Mouse (Mus musculus) gastrocnemius, postnatal 4 days (tissue): ENCODE results near the gene Ttyh2. TPM values are rescaled to one million over a fixed set of nuclear protein-coding genes. Genes with fewer than 3 reads are reported as not detected.

Experiments used
- DNase-seq, 2 experiments: peaks; one replicate each; pipeline ENCODE4 v3.0.0; 2021 to 2022; ENCODE audit warnings: low spot score in 2 of 2, mixed read lengths in 2 of 2
- long read RNA-seq, 2 experiments: library from polyadenylated mRNA; stranded (forward); transcript quantifications; one replicate each; pipeline ENCODE4 v2.0.0; 2021
- total RNA-seq, 2 experiments: library from RNA; stranded (reverse); gene quantifications; 2 replicates each; pipeline ENCODE4 v1.2.3; 2021

Ttyh2 gene
- total RNA-seq, result 100 to 1,000 TPM; 101 to 108 TPM
- long read RNA-seq, experiment 1, transcript Ttyh2-201 (14 exons, 3,486 nt), result major isoform, 29 of 161 reads
- long read RNA-seq, experiment 1, partial matches to known transcripts, result 125 of 161 reads
- long read RNA-seq, experiment 1, other reads (novel, unspliced or antisense), result 7 of 161 reads
- long read RNA-seq, experiment 2, transcript Ttyh2-201 (14 exons, 3,486 nt), result major isoform, 25 of 144 reads
- long read RNA-seq, experiment 2, partial matches to known transcripts, result 113 of 144 reads
- long read RNA-seq, experiment 2, other reads (novel, unspliced or antisense), result 6 of 144 reads

DNA sequence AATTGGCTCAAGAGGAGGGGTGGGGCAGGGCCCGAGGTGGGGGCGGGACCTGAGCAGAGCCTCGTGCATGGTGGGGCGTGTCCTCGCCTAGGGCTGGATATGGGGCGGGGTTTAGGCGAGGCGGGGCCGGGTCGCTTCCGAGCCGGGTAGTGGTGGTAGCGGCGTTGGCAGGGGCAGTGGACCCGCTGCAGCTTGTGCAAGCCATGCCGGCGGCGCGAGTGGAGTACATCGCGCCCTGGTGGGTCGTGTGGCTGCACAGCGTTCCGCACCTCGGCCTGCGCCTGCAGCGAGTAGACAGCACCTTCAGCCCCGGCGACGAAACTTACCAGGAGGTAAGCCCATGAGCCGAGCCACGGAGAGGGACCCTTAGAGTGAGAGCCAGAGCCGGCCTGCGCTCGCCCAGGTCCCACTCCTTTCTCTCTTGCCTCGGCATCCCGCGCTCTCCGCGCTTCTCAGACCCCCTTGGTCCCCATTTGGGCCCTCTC lies at the start of gene Ttyh2:
Ttyh2 (plus strand) TSS at position 91 of the 485 bp plus-strand sequence.
- DNase-seq, result peak; percentile 80 to 85

DNA sequence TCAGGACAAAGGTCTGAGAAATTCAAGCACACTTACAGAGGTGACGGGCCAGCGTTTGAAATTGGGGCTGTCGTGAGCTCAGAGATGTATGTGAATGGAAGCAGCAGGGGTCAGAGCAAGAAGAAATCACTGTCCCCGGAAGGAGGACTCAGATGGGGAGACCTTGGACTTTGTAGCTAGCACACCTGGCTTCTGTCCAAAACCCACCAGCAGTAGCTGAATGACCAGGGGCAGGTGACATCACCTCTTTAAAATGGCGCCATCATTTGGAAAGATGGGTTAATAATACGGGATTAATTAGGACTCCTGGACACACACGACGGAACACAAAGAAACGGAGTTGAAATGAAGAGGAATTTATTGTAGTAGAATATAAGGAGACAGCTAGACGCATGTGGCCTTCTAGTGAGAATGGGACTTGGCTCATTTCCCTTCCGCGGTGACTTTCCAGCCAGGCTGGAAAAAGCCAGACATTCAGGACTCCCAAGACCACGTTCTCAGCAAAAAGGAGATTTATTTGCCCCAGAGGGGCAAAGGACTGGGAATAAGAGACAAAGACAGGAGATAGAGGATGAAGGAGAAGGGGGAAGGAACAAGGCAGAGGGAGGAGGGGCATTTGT lies 49.0 kb upstream of the Ttyh2 start:
- no peak for DNase-seq

DNA sequence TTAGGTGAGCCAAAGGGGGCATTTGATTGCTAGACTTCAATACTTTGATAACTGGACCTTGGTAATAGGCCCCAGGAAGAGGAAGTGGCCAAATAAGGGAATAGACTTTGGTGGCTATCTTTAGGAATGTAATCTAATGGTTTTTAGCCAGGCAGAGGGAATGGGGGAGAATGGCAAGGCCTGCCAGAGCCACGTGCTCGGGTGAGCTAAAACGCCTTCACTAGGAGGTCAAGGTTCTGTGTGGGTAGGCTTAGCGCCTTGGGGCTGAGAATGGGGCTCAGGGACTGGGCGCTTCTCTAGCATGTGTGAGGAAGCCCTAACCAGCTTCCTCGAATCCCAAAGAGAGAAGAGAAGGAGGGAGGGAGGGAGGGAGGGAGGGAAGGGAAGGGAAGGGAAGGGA lies 48.2 kb upstream of the Ttyh2 start:
- no peak for DNase-seq

DNA sequence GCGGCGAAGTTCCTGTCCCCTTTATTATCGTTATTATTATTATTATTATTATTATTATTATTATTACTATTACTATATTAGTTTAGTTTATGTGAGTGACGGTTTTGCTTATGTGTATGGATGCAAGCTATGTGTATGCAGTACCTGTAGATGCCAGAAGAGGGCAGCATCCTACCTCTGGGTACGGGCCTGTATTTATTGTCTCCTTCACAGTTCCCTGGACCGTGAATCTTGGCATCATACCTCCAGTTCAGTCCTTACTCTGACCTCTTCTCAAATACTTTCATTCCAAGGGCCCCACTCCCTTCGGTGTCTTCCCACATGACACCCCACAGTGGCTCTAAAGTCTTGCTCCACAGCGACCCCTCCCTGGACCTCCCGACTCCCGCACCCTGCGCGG lies 47.2 kb upstream of the Ttyh2 start:
- no peak for DNase-seq

DNA sequence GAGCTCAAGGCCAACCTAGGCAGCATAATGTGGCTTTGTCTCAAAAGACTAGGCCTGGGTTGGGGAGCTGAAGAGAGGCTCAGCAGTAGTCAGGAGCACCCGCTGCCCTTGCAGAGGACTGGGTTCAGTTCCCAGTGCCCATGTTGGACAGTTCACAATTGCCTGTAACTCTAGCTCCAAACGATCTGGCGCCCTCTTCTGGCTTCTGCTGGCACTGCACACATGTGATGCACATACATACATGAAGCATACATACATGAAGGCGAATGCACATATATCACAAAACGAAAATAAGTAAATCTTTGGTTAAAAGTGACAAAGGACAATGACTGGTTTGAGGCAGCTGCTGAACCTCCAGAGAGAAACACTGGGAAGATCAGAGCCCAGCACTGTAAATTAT lies 45.2 kb upstream of the Ttyh2 start:
- DNase-seq, result no peak

DNA sequence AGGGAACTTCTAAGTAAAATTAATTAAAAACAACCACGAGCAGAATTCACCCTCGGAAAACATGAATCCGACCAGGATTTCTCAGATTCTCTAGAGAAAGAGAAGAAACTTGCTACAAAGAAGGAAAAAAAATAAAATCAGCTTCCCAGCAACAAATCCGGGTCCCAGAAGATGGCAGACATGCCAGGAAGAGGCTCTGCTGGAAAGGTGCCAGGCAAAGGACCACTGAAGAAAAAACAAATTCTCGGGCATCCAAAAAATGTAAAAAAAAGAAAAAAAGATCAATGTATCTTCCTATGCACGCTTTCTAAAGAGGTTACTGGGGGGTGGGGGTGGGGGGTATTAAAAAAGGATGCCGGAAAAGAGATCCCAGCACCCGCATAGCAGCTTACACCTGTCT lies 43.0 kb upstream of the Ttyh2 start:
- DNase-seq, result no peak

DNA sequence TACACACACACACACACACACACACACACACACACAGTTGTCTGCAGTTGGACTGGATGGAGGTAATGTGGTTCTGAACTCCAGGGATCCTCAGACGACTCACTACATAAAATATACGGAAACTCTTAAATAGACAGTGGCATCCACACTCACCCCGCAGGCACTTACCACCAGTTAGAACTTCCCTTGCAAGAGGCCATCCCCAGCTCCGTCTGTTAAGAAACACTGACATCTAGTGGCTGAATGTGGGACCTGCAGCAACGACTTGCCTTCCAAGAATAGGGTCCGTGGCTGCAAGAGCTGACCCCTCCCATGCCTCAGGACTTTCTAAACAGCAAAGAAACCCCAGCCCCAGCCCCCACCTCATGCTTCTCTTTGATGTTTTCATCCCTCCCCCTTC lies 38.9 kb upstream of the Ttyh2 start:
- DNase-seq, result peak; percentile 63 to 78

DNA sequence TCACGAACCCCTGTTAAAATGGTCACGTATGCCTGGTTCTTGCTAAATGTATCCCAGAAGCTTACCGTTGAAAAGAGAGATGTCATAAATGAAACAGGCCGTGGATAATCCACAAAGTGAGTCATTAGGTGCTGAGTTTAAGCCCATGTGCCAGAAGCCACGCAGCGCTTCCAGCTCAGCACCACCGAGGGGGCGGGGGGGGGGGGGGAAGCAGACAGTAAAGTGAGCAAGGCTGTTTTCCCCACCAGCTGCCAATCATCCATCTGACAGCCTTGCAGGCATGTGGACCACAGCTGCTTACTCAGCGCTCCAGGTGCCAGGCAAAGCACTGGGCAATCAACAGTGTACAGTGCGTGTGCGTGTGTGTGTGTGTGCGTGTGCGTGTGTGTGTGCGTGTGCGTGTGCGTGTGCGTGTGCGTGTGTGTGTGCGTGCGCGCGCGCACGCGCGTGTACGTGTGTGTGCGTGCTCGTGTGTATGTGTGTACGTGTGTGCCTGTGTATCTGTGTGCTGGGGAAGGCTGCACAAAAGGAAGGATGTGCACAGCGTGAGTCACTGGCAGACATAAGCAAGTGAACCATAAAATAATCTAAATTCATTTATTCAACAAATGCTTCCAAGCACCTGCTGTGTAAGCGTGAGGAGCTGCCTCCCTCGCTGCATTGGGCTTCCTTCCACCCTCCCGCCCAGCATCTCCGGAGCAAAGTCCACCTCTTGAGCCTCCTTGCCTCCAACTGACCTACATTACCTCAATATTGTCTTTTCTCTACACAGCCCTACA lies 38.3 kb upstream of the Ttyh2 start:
- DNase-seq, result no peak

DNA sequence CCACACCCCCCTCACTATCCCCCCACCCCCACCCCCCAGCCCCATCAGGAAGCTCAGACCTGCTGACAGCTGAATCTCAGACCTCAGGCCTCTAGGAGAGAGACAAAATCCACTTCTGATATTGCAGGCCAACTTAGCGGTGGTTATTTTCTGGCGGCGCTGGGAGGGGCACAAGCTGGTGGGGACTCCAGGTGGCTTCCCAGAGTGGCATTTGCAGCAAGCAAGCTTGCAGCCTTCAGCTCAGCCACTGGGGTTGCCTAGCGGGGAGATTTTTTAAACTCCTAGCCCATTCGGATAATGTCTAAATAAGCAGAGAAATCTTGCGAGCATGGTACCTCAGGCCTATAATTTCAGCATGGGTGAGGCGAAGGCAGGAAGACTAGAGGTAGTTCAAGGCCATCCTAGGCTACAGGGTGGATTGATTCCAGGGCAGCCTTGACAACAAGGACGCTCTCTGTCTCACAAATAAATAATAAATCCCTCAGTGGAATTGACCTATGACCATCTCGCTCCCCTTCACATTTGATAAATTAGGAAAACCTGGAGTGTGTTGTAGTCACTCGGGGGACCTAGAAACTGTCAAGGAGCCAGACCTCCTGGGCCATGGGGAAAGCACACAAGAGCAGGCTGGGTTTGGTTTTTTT lies 36.5 kb upstream of the Ttyh2 start:
- no peak for DNase-seq

DNA sequence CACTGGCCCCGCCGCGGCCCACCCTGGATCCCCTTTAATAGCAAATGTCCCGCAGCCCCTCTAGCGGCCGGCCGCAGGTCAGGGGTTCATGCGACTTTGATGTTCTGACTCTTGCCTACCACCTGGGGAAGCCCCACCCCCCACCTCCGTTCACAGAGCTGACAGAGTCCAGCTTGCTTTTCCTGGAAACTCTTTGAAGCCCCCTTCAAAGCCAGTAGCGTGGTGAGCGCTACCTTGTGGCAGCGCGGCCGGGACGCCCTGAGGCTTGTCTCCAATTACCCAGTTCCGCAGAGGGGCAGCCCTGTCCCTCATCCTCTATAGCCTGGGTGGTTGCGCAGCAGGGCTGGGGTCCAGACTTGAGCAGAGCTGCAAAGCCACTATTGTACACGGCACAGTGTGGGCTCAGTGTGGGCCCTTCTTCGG lies 35.5 kb upstream of the Ttyh2 start:
- no peak for DNase-seq

DNA sequence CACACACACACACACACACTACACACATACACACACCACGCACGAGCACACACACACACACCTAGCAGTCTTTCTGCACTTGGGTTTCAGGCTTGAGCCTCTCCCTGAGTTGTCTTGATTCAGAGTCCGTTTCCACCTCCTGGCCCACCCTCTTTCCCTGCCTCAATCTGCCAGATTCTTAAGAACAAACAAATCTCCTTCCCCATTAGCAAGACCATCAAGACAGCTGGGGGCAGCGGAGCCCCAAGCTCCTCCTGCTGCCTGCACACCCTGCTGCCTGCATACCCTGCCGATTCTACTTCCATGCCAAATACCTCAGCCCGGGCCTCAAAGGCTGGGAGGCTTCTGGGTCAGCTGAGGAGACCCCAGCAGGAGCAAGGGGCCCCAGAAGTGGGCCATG lies 34.6 kb upstream of the Ttyh2 start:
- no peak for DNase-seq

DNA sequence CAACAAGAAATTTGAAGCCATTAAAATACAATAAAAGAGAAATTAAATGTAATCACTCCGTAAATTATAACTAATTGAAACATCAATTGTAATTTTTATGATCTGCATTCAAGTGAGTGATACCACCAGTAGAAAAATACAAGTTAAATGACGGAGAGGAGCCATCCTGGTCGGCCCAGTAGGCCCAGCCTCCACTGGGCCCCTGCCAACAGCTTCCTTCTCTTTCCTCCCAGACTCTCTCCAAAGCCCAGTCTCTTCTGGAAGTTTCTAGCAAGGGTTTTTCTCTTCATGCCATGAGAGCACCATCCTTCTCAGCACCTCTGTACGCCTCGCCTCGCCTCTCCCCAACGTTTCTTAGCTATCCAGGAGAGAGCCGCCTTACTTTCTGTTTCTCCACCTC lies 34.1 kb upstream of the Ttyh2 start:
- DNase-seq, result no peak

DNA sequence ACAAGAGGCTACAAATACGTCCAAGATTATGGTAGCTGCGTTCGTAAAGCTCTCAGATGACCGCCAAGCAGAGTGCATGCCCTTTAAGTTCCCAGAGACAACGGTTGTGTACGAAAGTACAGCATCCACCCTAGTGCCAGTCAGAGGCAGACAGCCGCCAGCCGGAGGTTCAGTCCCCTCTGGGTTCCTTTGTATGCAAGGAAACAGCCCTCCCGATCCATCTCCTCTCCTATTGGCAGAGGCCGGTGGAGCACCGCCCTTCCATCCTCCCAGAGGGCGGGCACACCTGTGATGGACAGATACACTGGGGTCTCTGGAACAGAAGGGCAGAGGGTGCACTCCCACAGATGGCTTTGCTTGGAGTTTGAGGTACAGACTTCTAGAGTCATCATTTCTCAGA lies 33.0 kb upstream of the Ttyh2 start:
- no peak for DNase-seq

DNA sequence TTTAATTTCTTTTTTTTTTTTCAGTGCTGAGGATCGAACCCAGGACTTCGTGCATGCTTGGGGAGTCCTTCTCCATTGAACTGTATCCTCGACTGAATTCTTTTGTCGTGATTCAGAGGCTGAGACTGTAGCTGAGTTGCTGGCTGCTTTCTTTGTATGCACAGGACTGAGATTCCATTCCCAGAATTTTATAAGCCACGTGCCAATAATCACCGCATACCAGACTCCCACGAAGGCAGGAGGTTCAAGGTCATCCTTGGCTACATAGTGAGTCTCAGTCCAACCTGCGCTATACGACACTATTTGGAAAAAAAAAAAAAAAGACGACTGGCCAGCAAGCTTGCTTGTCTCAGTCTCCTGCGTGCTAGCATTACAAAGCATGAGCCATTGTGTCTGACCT lies 32.3 kb upstream of the Ttyh2 start:
- DNase-seq, result no peak

DNA sequence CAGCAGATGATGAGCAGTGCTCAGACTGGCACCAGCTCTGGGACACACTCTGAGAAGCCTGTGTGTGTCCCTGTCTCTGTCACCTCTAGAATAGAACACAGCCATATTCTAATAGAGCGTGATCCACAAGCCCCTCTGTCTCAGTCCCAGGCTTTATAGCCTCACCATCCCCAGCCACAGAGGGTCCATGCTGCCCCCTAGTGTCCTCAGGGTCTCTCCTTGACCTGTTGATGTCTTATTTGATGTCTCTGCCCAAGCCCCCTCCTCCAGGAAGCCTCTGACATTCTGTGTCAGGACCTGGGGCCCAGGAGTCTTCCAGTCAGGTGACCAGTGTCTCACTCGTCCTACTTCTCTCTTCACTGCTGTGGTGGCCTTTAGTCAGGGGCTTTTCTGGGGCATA lies 31.1 kb upstream of the Ttyh2 start:
- DNase-seq, result no peak

DNA sequence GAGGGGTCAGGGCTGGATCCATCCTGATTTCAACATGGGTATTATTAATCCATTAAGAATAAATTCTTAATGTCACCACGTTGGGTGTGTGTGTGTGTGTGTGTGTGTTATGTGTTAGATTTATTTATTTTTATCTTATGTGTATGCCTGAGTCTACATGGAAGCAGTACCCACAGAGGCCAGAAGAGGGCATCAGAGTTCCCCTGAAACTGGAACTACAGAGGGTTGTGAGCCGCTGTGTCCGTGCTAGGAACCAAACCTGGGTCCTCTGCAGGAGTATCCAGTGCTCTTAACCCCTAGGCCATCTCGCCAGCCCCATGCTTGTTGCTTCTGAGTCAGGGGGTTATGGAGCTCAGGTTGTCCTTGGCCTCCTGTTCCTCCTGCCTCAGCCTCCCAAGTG lies 25.7 kb upstream of the Ttyh2 start:
- no peak for DNase-seq

DNA sequence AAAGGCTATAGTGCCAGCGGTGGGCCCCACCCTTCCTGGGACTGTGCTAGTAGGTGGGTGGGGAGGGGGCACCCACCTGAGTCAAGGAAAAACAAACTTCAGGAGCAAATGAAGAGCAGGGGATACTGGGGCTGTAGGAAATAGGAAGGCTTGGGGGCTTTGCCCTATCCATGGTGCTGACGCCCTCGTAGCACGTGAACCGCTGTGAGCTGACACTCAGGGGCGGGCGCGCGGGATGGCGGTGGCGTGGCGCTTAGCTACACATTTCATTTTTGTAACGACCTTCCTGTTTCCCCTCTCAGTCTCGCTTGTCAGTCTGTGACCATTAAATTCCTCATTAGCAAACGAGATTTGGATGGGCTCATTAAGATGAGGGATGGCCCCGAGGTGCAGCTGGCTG lies 22.7 kb upstream of the Ttyh2 start:
- DNase-seq, result peak in 1 of 2 experiments; percentile 33

DNA sequence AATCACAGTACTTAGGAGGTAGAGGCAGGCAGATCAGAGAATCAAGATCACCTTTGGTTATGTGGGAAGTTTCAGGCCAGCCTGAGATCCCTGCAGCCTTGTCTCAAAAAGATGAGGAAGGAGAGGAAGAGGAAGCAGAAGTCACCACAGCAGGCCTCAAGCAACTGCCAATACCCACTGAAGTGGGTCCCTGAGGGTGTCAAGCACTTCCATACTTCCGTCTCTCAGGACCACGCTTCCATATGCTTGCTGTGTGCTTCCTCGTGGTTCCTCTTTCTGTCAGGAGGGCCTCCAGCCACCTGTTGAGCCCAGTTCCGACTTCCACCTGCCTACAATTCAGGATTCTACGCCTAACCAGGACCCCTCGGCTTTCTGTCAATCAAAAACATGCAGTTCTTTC lies 21.6 kb upstream of the Ttyh2 start:
- DNase-seq, result no peak

DNA sequence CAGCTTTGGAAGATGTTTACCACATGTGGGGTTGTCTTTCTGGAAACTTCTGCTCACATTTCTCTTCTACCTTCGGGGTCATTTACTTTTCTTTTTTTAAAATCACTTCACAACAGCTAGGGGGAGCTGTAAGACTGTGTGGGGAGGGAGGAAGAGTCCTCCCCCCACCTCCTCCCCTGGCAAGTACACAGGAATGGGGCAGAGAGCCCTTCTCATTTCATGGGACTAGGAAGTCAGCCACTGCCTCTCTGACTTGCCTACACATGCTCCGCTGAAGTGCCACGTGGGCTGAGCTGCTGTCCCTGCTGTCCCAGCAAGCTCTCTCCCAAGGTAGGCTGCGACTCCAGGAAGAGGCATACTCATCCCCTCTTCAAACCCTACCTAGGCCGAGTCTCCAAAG lies 20.7 kb upstream of the Ttyh2 start:
- no peak for DNase-seq

DNA sequence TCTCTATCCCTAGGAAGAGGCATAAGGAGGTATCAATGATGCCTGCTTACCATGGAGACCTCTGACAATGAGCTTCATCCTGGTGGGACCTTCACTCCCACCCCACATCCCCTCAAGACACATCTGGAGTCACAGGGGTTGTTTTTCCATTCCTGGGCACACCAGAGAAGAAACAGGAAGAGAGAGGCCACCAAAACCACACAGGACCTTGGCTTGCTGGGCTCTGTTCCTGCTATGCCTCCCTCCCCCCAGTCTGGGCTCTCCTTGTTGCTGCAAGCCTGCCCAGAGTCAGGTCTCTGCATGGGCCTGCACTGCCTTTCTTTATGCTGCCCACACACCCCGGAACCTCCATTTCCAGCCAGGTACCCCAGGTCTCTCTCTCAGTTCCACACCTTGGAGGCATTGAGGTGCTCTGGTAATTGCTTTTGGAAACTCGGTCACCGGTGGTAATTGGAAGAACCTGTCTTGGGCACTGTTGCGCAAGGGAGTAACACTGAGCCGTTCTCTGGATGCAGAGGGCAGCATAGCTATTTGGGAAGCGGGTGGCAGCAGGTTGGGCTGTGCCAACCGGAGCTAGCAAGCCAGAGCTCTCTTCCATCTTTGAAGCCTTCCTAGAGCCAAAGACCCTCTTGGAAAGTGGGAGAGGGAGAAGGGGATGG lies 19.8 kb upstream of the Ttyh2 start:
- DNase-seq, result no peak

DNA sequence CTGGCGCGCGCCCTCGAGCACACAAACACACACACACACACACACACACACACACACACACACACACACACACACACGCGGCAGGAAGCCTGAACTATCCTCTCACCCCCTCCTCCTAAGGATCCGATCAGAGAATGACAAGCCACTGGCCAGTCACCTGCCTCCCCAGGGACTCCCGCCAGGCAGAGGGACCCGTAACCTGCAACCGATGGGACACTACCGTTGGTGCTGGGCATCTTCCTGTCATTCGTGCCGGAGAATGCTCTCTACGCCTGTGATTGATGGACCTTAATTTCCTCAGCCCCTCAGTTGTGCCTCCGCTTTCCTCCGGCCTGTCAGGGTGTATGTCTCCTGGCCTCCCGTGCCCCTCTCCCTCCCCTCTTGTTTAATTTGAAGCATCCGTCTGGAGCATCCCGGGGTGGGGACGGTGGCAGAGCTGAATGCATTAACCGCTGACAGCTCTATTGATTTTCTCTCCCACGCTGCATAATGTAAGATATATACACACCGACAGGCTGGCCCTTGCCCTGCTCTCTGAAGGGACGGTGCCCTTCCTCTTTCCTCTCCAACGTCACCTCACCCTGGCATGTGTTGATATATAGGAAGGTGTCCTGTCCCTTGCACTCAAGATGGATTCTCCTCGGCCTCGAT lies 18.1 kb upstream of the Ttyh2 start:
- DNase-seq, result no peak
